Mouse (Mus musculus) C2C12 (cell line): ENCODE measurements at regions not wholly inside any gene's neighbourhood (a gene's known extent, or its start where the extent isn't known, plus 50 kb on each side); places are given as distances from the start of the nearest gene placed in this dataset.

Experiments
- CEBPB ChIP-seq: IDR thresholded peaks from one replicate; pipeline ENCODE4 v1.6.1; 2011; ENCODE audit warnings: low read depth, mild to moderate bottlenecking, control low read depth, moderate library complexity
- CTCF ChIP-seq: IDR thresholded peaks from one replicate; pipeline ENCODE4 v1.5.1; 2011; ENCODE audit not compliant: control insufficient read depth, insufficient read depth, insufficient read length
- FOSL1 ChIP-seq: IDR thresholded peaks from one replicate; pipeline ENCODE4 v1.8.0; 2011; ENCODE audit warnings: mild to moderate bottlenecking, low read length; ENCODE audit not compliant: poor library complexity, insufficient read depth, severe bottlenecking
- MAX ChIP-seq: IDR thresholded peaks from one replicate; pipeline ENCODE4 v1.6.1; 2011; ENCODE audit warnings: mild to moderate bottlenecking, control low read depth
- USF1 ChIP-seq: IDR thresholded peaks from one replicate; pipeline ENCODE4 v1.6.1; 2011; ENCODE audit warnings: low read depth, mild to moderate bottlenecking, control low read depth, moderate library complexity

DNA sequence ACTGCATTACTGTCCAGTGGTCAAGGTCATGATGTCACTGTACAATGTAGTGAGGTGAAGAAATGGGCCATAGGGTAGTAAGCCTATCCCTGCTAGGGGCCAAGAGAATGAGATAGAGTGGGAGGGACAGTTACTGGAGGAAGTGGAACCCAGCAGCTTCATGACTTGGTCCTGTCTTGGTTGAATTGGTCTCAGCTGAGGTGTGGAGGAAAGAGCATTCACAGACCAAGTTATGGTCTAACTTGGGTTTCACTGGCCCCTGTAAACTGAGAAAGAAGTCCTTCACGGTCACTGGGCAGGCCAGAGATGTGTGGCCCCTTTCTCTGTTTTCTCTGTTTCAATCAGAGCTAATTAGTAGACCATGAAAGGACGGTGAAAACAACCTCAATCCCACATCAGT lies 2306.1 kb downstream of the 4930444P10Rik start:
- TF ChIP-seq CTCF (no peak), USF1 (no peak), MAX (no peak), CEBPB (no peak), FOSL1 (no peak)
